In the genomic region with DNA sequence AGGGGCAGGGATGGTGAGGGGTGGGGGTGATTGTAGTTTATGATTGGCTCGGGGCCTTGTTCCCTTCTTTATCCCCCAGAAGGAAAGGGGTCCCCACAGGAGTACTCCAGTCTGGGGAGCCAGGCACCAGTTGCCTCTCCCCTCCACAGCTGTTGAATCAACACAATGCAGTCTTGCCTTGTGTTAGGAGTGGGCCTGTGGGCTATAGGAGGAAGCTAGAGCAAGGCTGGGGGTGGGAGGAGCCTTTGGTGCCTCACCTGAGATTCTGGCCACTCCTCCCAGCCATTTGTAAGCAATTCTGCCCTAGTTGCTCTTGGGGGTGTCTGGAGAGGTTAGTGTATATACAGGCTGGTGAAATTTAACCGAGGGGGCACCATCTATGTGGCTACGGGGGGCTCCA, we compare ENCODE assay signal across 23 mouse cellular contexts.
DNase-seq lines count a peak whose midpoint lies in the region; ATAC-seq lines count a peak whose summit lies in the region.
"Had no signal": no experiment of that assay in that cellular context is flagged by ENCODE, and none has a peak within 500 bp of the region (broad histone marks: within the 10 kb centered on the region; RNA-seq: fewer than 3 reads in every experiment).

No protein-coding gene starts in this region.

- no peak overlapping the region for H3K4me3 ChIP-seq in forebrain, embryonic 10.5 days
- no peak overlapping the region for H3K4me3 ChIP-seq in forebrain, embryonic 15.5 days
- H3K4me3 ChIP-seq in stomach, embryonic 16.5 days (replicated peaks; ENCODE audit: low read length) = no peak overlapping the region
- H3K4me3 ChIP-seq: erythroblast, embryonic 14.5 days; heart, embryonic 10.5 days; intestine, embryonic 15.5 days had no signal

- intact Hi-C loops in left cerebral cortex, postnatal 4 days (cut with DNase I) = no loop called here

- H3K9ac ChIP-seq in forebrain, embryonic 15.5 days (replicated peaks) = no peak overlapping the region
- no peak overlapping the region for H3K9ac ChIP-seq in stomach, embryonic 16.5 days (ENCODE audit: low read length)
- H3K9ac ChIP-seq: hindbrain, embryonic 14.5 days; intestine, embryonic 15.5 days had no signal

- no peaks in the 10 kb centered on the region for H3K9me3 ChIP-seq in forebrain, embryonic 10.5 days
- H3K9me3 ChIP-seq in forebrain, embryonic 15.5 days = no peaks in the 10 kb centered on the region
- H3K9me3 ChIP-seq in stomach, embryonic 16.5 days (replicated peaks; ENCODE audit: control insufficient read depth, low read length) = no peaks in the 10 kb centered on the region
- H3K9me3 ChIP-seq: G1E; heart, embryonic 10.5 days; intestine, embryonic 15.5 days had no signal

- ATAC-seq in forebrain, embryonic 15.5 days (replicated peaks) = no peak
- ATAC-seq in stomach, embryonic 16.5 days (ENCODE audit: insufficient read depth, low FRiP score) = peak; percentile 56; the same call in 1 of the 2 replicates
- ATAC-seq: CD4-positive, CD25-positive, alpha-beta regulatory T cell, adult 4 months; forebrain, embryonic 16.5 days; intestine, embryonic 15.5 days had no signal

- peak overlapping the region; percentile 51; the same call in 1 of the 2 replicates for H3K27ac ChIP-seq in forebrain, embryonic 10.5 days
- no peak overlapping the region for H3K27ac ChIP-seq in forebrain, embryonic 15.5 days (replicated peaks)
- no peak overlapping the region for H3K27ac ChIP-seq in stomach, embryonic 16.5 days (ENCODE audit: low read length)
- H3K27ac ChIP-seq: heart, embryonic 10.5 days; hindbrain, embryonic 14.5 days; intestine, embryonic 15.5 days had no signal

- peaks cover 89% of the 10 kb centered on the region for H3K36me3 ChIP-seq in forebrain, embryonic 10.5 days (replicated peaks)
- peaks cover 9% of the 10 kb centered on the region; the same call in 1 of the 2 replicates for H3K36me3 ChIP-seq in forebrain, embryonic 15.5 days
- H3K36me3 ChIP-seq in stomach, embryonic 16.5 days (ENCODE audit: control insufficient read depth, insufficient read depth, low read length) = peaks cover 10% of the 10 kb centered on the region; the same call in 1 of the 2 replicates

- DNase-seq in forebrain, embryonic 10.5 days (ENCODE audit: extremely low spot score, low spot score) = no peak
- DNase-seq in thymus, postnatal 4 days = peak; percentile 60
- no peak for DNase-seq in thymus, postnatal 36 days
- DNase-seq in layer of hippocampus, postnatal 14 days (ENCODE audit: low spot score in 2 of 2) = no peak
- no peak for DNase-seq in left cerebral cortex, postnatal 4 days
- DNase-seq: adrenal gland, postnatal 10 days; B cell, adult 2 months; cerebellum, adult 11 months; cerebellum, adult 8-10 months; cerebellum, postnatal 14 days; embryo, embryonic 11 days; gastrocnemius, postnatal 14 days; heart, postnatal 10 days; heart, postnatal 4 days had no signal

- no peak overlapping the region for H3K4me2 ChIP-seq in forebrain, embryonic 15.5 days (replicated peaks)
- H3K4me2 ChIP-seq in stomach, embryonic 16.5 days (ENCODE audit: low read depth, low read length) = no peak overlapping the region
- H3K4me2 ChIP-seq: hindbrain, embryonic 14.5 days; intestine, embryonic 15.5 days had no signal

- H3K4me1 ChIP-seq in forebrain, embryonic 10.5 days = peaks cover 61% of the 10 kb centered on the region
- peaks cover 17% of the 10 kb centered on the region for H3K4me1 ChIP-seq in forebrain, embryonic 15.5 days
- H3K4me1 ChIP-seq in stomach, embryonic 16.5 days (ENCODE audit: control insufficient read depth, insufficient read depth, low read length) = peaks cover 31% of the 10 kb centered on the region

- H3K27me3 ChIP-seq in forebrain, embryonic 10.5 days (ENCODE audit: poor library complexity, severe bottlenecking) = no peaks in the 10 kb centered on the region
- no peaks in the 10 kb centered on the region for H3K27me3 ChIP-seq in forebrain, embryonic 15.5 days
- H3K27me3 ChIP-seq in stomach, embryonic 16.5 days (ENCODE audit: control insufficient read depth, insufficient read depth, low read length) = no peaks in the 10 kb centered on the region
- H3K27me3 ChIP-seq: intestine, embryonic 15.5 days had no signal

- WGBS in forebrain, embryonic 10.5 days = 94% methylated on average over 3 of the region's 3 CpGs
- WGBS in forebrain, embryonic 15.5 days = 89% methylated on average over 3 of the region's 3 CpGs
- 77% methylated on average over 3 of the region's 3 CpGs for WGBS in stomach, embryonic 16.5 days
